Mouse (Mus musculus) small intestine, adult 2 months (tissue): ENCODE measurements around the gene Nckipsd. TPM values are rescaled to one million over a fixed set of nuclear protein-coding genes. Genes with fewer than 3 reads are reported as not detected.

Experiments
- H3K27ac ChIP-seq: fragments of 200-500 bp; 2 replicates; pipeline ENCODE4 v1.5.1; 2012; ENCODE audit warnings: low read depth, low read length, control low read depth, inconsistent platforms; ENCODE audit not compliant: insufficient read depth
- H3K27me3 ChIP-seq: fragments of 200-500 bp; 2 replicates; pipeline ENCODE4 v1.6.1; 2012; ENCODE audit warnings: mild to moderate bottlenecking, moderate library complexity, low read length, inconsistent platforms; ENCODE audit not compliant: control insufficient read depth, insufficient read depth
- H3K36me3 ChIP-seq: fragments of 200-500 bp; 2 replicates; pipeline ENCODE4 v1.6.1; 2012; ENCODE audit warnings: mild to moderate bottlenecking, low read length, control low read depth, inconsistent platforms; ENCODE audit not compliant: control insufficient read depth, insufficient read depth
- H3K4me1 ChIP-seq: fragments of 200-500 bp; 2 replicates; pipeline ENCODE4 v1.6.1; 2012; ENCODE audit warnings: low read length, inconsistent platforms, mixed read lengths; ENCODE audit not compliant: control insufficient read depth, insufficient read depth, insufficient read length
- H3K4me3 ChIP-seq: fragments of 200-500 bp; 2 replicates; pipeline ENCODE4 v1.5.1; 2012; ENCODE audit warnings: low read depth, mild to moderate bottlenecking, control low read depth, inconsistent platforms, low read length, moderate library complexity
- CTCF ChIP-seq: fragments of 200-500 bp; IDR thresholded peaks from 2 replicates; pipeline ENCODE4 v1.5.1; 2012; ENCODE audit warnings: low read depth, mild to moderate bottlenecking, control low read depth, inconsistent platforms, low read length, moderate library complexity, mixed read lengths; ENCODE audit not compliant: insufficient replicate concordance, insufficient read length; ENCODE audit errors: extremely low read depth
- POLR2A ChIP-seq: fragments of 200-500 bp; IDR thresholded peaks from 2 replicates; pipeline ENCODE4 v1.6.1; 2012; ENCODE audit warnings: low read depth, mild to moderate bottlenecking, control low read depth, inconsistent platforms, low read length, moderate library complexity
- WGBS: fragments of 180-500 bp; shearing (Covaris S2); methylation state at CpG from one replicate; pipeline ENCODE4 v1.1.7; 2018; 5-methylcytosine and 5-hydroxymethylcytosine counted together
- polyA plus RNA-seq: library from polyadenylated mRNA; depleted of rRNA; stranded (reverse); fragments of >200 nt; gene quantifications from 2 replicates; pipeline ENCODE4 v1.2.3, GENCODE M21; 2012

Gene Nckipsd
- polyA plus RNA-seq, 1 experiment = 13.5 TPM

DNA sequence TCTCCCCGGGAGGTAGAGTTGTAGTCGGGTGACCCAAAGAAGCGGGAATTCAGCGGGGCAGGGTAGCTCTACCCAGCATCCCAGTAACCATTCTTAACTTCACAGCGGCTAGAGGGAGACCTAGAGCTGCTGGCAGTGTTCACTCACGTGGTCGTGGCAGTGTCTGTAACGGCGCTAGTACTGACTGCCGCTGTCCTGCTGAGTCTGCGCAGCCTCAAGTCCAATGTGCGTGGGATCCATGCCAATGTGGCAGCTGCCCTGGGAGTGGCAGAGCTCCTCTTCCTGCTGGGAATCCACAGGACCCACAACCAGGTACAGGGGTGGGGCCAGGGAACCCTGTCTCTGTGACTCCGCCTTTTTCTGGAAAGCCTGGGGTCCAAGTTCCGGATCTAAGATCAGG lies 34.8 kb downstream of the Nckipsd start:
- TF ChIP-seq CTCF = peak; percentile 43; the same call in 1 of the 2 replicates
- TF ChIP-seq POLR2A = no peak
- no peaks in the 10 kb centered on the region for H3K36me3 ChIP-seq
- H3K27me3 ChIP-seq = no peaks in the 10 kb centered on the region
- WGBS = 6% methylated on average over 14 of the region's 14 CpGs
- H3K27ac ChIP-seq = no peak overlapping the region
- H3K4me3 ChIP-seq = peak overlapping the region; percentile 8; the same call in 1 of the 2 replicates
- H3K4me1 ChIP-seq = peaks cover 15% of the 10 kb centered on the region

DNA sequence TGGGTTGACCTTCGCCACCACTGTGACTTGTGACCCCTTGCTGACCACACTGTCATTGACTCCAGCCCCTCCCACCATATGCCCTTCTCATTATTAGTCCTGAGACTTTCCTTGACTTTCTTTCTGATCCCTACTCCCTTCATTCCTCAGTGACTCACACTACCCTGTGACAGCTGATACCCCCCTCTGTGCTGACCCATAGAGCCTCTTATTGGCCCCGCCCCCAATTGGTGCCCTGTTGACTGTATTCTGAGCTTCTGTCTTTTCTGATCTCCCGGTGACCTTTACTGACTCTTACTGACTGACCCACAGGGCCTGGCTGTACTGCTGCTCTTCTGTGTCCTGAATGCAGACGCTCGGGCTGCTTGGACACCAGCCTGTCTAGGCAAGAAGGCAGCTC lies 37.2 kb downstream of the Nckipsd start:
- WGBS = 80% methylated on average over 5 of the region's 5 CpGs
- Histone ChIP-seq H3K27ac (no peak overlapping the region), H3K27me3 (no peaks in the 10 kb centered on the region), H3K4me1 (peaks cover 20% of the 10 kb centered on the region), H3K36me3 (no peaks in the 10 kb centered on the region), H3K4me3 (no peak overlapping the region)
- TF ChIP-seq POLR2A (no peak), CTCF (no peak)

DNA sequence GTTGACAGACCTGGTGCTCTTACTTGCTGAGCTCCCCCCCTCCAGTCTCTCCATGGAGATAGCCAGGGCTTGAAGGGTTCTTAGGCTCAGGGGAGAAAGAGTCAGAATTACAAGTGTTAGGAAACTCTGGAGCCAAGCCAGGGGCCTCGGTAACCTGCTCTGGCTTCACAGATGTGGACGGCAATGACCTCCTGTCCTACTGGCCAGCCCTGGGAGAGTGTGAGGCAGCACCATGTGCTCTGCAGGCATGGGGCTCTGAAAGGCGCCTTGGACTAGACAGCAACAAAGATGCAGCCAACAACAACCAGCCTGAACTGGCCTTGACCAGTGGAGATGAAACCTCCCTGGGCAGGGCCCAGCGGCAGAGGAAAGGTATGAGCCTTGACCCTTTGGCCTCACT lies 39.2 kb downstream of the Nckipsd start:
- Histone ChIP-seq H3K36me3 (peaks cover 3% of the 10 kb centered on the region; the same call in 1 of the 2 replicates), H3K4me1 (peaks cover 18% of the 10 kb centered on the region), H3K4me3 (no peak overlapping the region), H3K27ac (no peak overlapping the region), H3K27me3 (no peaks in the 10 kb centered on the region)
- 62% methylated on average over 4 of the region's 4 CpGs for WGBS
- TF ChIP-seq POLR2A (no peak), CTCF (no peak)

DNA sequence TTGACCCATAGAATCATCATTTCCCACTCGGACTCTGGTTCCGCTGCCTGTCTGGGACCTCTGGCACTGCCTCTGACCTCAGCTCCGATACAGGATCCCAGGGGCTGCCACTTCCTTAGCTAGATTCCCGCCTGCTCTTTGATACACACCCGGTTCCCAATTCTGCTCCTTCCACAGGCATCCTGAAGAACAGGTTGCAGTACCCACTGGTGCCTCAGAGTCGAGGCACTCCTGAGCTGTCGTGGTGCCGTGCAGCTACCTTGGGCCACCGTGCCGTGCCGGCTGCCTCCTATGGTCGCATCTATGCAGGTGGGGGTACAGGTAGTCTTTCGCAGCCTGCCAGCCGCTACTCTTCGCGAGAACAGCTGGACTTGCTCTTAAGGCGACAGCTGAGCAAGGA lies 40.3 kb downstream of the Nckipsd start:
- H3K36me3 ChIP-seq = peaks cover 8% of the 10 kb centered on the region
- no peak overlapping the region for H3K27ac ChIP-seq
- H3K27me3 ChIP-seq = no peaks in the 10 kb centered on the region
- WGBS = 54% methylated on average over 17 of the region's 17 CpGs
- peaks cover 10% of the 10 kb centered on the region; the same call in 1 of the 2 replicates for H3K4me1 ChIP-seq
- no peak overlapping the region for H3K4me3 ChIP-seq
- TF ChIP-seq POLR2A (no peak), CTCF (no peak)

DNA sequence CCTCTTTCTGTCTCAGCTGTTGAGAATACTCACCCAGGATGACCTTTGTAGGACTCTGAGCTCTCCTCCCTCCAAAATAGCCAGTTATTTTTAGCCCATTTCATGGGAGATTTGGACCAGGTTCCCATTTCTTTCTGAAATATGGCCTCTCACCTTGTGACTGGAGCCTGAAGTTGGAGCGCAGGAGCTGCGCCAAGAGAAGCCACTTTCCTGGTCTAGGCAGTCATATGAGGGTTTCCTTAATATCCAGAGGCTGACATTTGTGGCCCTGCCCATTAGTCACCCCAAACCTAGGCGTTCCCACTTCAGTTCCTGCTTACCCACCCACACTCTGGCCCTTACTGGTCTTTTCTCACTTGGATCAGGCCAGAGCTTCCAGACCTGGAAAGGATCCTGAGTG lies 44.8 kb downstream of the Nckipsd start, which contains the start of gene Slc26a6:
Slc26a6 (plus strand) TSS at position 308 of the 400 bp plus-strand sequence.
- H3K27ac ChIP-seq = peak within 1 kb of the TSS; percentile 86
- WGBS = 76% methylated on average over 3 of the region's 3 CpGs
- peaks cover 17% of the 10 kb centered on the region for H3K4me1 ChIP-seq
- peak within 1 kb of the TSS; percentile 97 for H3K4me3 ChIP-seq
- H3K36me3 ChIP-seq = peaks cover 32% of the 10 kb centered on the region
- TF ChIP-seq POLR2A = no peak
- H3K27me3 ChIP-seq = no peaks in the 10 kb centered on the region

DNA sequence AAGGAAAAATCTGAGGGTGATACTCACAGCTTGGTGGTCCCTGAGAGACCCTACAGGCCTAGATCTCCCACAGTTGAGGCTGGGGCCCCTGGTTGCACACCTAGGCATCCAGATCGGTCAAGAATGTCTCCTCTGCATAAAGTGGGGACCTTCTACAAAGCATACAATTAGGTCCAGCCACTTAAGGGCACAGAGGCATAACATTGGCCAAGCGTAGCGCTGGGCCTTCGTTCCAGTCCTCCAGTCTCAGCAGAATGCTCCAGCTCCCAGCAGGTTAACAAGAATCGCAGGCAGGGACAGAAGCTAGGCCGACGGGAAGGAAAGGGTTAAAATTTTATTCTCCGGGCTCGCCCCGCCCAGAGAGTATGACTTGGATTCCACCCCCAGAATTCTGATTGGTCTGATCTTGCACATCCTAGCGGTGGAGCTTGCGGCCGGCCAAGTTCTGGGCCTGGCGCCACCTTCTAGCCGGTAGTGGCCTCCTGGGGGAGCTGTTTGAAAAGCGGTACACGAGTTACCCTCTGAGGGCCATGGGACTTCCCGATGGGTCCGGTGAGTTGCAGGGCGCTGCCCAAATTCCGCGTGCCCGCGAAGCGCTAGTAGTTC lies 45.6 kb downstream of the Nckipsd start:
- H3K27ac ChIP-seq = peak overlapping the region; percentile 86
- TF ChIP-seq CTCF = peak; percentile 88
- peak; percentile 62; the same call in 1 of the 2 replicates for TF ChIP-seq POLR2A
- peaks cover 39% of the 10 kb centered on the region for H3K36me3 ChIP-seq
- no peaks in the 10 kb centered on the region for H3K27me3 ChIP-seq
- 3% methylated on average over 25 of the region's 25 CpGs for WGBS
- peak overlapping the region; percentile 97 for H3K4me3 ChIP-seq
- peaks cover 13% of the 10 kb centered on the region for H3K4me1 ChIP-seq

DNA sequence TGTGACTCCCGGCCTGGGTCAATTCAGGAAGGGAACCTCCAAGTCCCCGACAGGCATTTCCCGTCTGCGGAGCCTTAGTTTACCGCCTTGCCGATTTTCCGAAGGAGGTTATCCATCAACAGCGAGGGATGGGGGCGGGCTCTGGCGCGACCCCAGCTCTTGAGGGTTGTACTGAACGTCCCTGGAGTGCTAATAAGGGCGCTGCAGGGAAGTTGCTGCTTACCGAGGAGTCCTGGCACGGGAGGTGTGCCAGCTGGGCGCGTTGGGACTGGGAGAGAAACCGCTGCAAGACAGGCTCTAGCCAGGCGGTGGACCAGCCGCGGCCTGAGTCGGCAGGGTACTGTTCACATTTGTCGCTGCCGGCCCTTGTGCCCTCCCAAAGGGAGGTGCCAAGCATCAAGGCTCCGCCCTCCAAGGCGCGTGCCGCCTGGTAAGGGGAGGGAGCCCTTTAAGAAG lies 46.1 kb downstream of the Nckipsd start:
- TF ChIP-seq POLR2A (peak; percentile 97), CTCF (no peak)
- WGBS = under 1% methylated on average over 28 of the region's 28 CpGs

DNA sequence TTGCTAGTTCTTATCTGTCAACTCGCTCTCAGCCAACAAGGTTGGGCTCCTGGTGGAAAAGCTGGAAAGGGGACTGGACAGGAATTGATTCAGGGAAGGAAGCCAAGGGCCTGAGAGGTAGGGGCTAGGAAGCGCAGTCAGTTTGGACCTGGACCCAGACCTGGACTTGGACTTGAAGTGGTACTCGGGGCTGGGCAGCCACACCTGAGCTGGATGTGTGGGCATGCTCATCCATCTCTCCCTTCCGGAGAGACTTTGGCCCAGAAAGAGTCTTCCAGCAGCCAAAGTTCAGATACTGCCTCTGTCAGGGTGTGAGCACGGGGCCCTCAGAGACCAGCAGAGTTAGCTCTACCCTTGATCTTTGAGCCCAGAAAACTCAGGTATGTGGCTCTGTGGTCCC lies 47.2 kb downstream of the Nckipsd start:
- Histone ChIP-seq H3K4me1 (peaks cover 18% of the 10 kb centered on the region), H3K27ac (peak overlapping the region; percentile 96), H3K36me3 (peaks cover 55% of the 10 kb centered on the region), H3K4me3 (peak overlapping the region; percentile 97), H3K27me3 (no peaks in the 10 kb centered on the region)
- 25% methylated on average over 5 of the region's 5 CpGs for WGBS
- TF ChIP-seq POLR2A (peak; percentile 28; the same call in 1 of the 2 replicates), CTCF (no peak)

More for the DNA sequence above, 46.1 kb downstream of the Nckipsd start:
- Histone ChIP-seq H3K4me1 (peaks cover 14% of the 10 kb centered on the region), H3K36me3 (peaks cover 44% of the 10 kb centered on the region), H3K27me3 (no peaks in the 10 kb centered on the region), H3K4me3 (peak overlapping the region; percentile 97), H3K27ac (peak overlapping the region; percentile 96)
